Mouse (Mus musculus) embryonic fibroblast, embryonic 13.5 days (primary cell): ENCODE results near the gene Stab1.

Source experiments
- CTCF ChIP-seq: IDR thresholded peaks from 2 replicates; pipeline ENCODE4 v1.5.1; 2011; ENCODE audit warnings: mild to moderate bottlenecking, control low read depth, low read length, moderate library complexity, borderline replicate concordance; ENCODE audit not compliant: insufficient read depth
- POLR2A ChIP-seq: IDR thresholded peaks from 2 replicates; pipeline ENCODE4 v1.6.1; 2011; ENCODE audit warnings: low read depth, mild to moderate bottlenecking, control low read depth, low read length, moderate library complexity

- no peak for TF ChIP-seq POLR2A
- peak; percentile 24; the same call in 1 of the 2 replicates for TF ChIP-seq CTCF
Observed at GRCm38 (mm10) chr14:31195968-31196367, 27.5 kb upstream of the Stab1 start.
